Mouse (Mus musculus): Measurements from ENCODE around the gene Ces1g. TPM values are rescaled to one million over a fixed set of nuclear protein-coding genes. Genes with fewer than 3 reads are reported as not detected.

Gene Ces1g
- polyA plus RNA-seq, 1 experiment from 2014 or later = 0.05 TPM

GRCm38 (mm10) chr8:93279556-93279955, 57.6 kb downstream of the Ces1g start, which contains the start of gene Ces1f:
TSS of gene Ces1f (minus strand) at chr8:93279747.
- Histone ChIP-seq H3K4me3 (no peak within 1 kb of the TSS), H3K9me3 (no peaks in the 10 kb centered on the region), H3K36me3 (no peaks in the 10 kb centered on the region), H3K27me3 (replicated peaks) (no peaks in the 10 kb centered on the region), H3K27ac (replicated peaks) (no peak within 1 kb of the TSS), H3K4me1 (no peaks in the 10 kb centered on the region), H3K4me2 (no peak within 1 kb of the TSS), H3K9ac (no peak within 1 kb of the TSS)
- ATAC-seq (ENCODE audit: extremely low read depth, insufficient number of reproducible peaks, low FRiP score, low TSS enrichment) = no peak
- WGBS = 79% methylated on average over 1 of the region's 1 CpGs

GRCm38 (mm10) chr8:93278176-93278805, 58.8 kb downstream of the Ces1g start:
- 66% methylated on average over 4 of the region's 4 CpGs for WGBS
- no peaks in the 10 kb centered on the region for H3K36me3 ChIP-seq
- no peaks in the 10 kb centered on the region for H3K4me1 ChIP-seq
- ATAC-seq (ENCODE audit: extremely low read depth, insufficient number of reproducible peaks, low FRiP score, low TSS enrichment) = no peak
- no peak overlapping the region for H3K9ac ChIP-seq
- no peaks in the 10 kb centered on the region for H3K27me3 ChIP-seq (replicated peaks)
- H3K9me3 ChIP-seq = no peaks in the 10 kb centered on the region
- no peak overlapping the region for H3K27ac ChIP-seq (replicated peaks)
- no peak overlapping the region for H3K4me2 ChIP-seq
- H3K4me3 ChIP-seq = no peak overlapping the region

GRCm38 (mm10) chr8:93274609-93275008, 62.5 kb downstream of the Ces1g start:
- H3K4me1 ChIP-seq = no peaks in the 10 kb centered on the region
- H3K27me3 ChIP-seq (replicated peaks) = no peaks in the 10 kb centered on the region
- WGBS = 76% methylated on average over 4 of the region's 4 CpGs
- no peak overlapping the region for H3K9ac ChIP-seq
- no peak for ATAC-seq (ENCODE audit: extremely low read depth, insufficient number of reproducible peaks, low FRiP score, low TSS enrichment)
- H3K27ac ChIP-seq (replicated peaks) = no peak overlapping the region
- no peak overlapping the region for H3K4me2 ChIP-seq
- no peak overlapping the region for H3K4me3 ChIP-seq
- no peaks in the 10 kb centered on the region for H3K36me3 ChIP-seq
- H3K9me3 ChIP-seq = no peaks in the 10 kb centered on the region

- 78% methylated on average over 3 of the region's 3 CpGs for WGBS
These were observed 63.8 kb downstream of the Ces1g start for GRCm38 (mm10) chr8:93273321-93273720.

GRCm38 (mm10) chr8:93272686-93273085, 64.4 kb downstream of the Ces1g start:
- Histone ChIP-seq H3K27me3 (replicated peaks) (no peaks in the 10 kb centered on the region), H3K4me2 (no peak overlapping the region), H3K9ac (no peak overlapping the region), H3K9me3 (no peaks in the 10 kb centered on the region), H3K27ac (replicated peaks) (no peak overlapping the region), H3K36me3 (no peaks in the 10 kb centered on the region), H3K4me3 (no peak overlapping the region), H3K4me1 (no peaks in the 10 kb centered on the region)
- WGBS = 76% methylated on average over 4 of the region's 4 CpGs
- no peak for ATAC-seq (ENCODE audit: extremely low read depth, insufficient number of reproducible peaks, low FRiP score, low TSS enrichment)

More at GRCm38 (mm10) chr8:93273321-93273720, 63.8 kb downstream of the Ces1g start:
- H3K27me3 ChIP-seq (replicated peaks) = no peaks in the 10 kb centered on the region
- no peaks in the 10 kb centered on the region for H3K4me1 ChIP-seq
- no peak overlapping the region for H3K4me2 ChIP-seq
- no peaks in the 10 kb centered on the region for H3K36me3 ChIP-seq
- no peaks in the 10 kb centered on the region for H3K9me3 ChIP-seq
- H3K4me3 ChIP-seq = no peak overlapping the region
- no peak overlapping the region for H3K9ac ChIP-seq
- no peak for ATAC-seq (ENCODE audit: extremely low read depth, insufficient number of reproducible peaks, low FRiP score, low TSS enrichment)
- no peak overlapping the region for H3K27ac ChIP-seq (replicated peaks)

GRCm38 (mm10) chr8:93261436-93261835, 75.7 kb downstream of the Ces1g start:
- no peak overlapping the region for H3K9ac ChIP-seq
- H3K27me3 ChIP-seq (replicated peaks) = no peaks in the 10 kb centered on the region
- H3K4me3 ChIP-seq = no peak overlapping the region
- no peaks in the 10 kb centered on the region for H3K4me1 ChIP-seq
- no peak overlapping the region for H3K27ac ChIP-seq (replicated peaks)
- no peak overlapping the region for H3K4me2 ChIP-seq
- ATAC-seq (ENCODE audit: extremely low read depth, insufficient number of reproducible peaks, low FRiP score, low TSS enrichment) = no peak
- H3K9me3 ChIP-seq = no peaks in the 10 kb centered on the region
- WGBS = 62% methylated on average over 2 of the region's 2 CpGs
- H3K36me3 ChIP-seq = no peaks in the 10 kb centered on the region

- Histone ChIP-seq H3K4me1 (no peaks in the 10 kb centered on the region), H3K4me2 (no peak overlapping the region), H3K4me3 (no peak overlapping the region), H3K36me3 (no peaks in the 10 kb centered on the region), H3K9ac (no peak overlapping the region), H3K27ac (replicated peaks) (no peak overlapping the region), H3K9me3 (no peaks in the 10 kb centered on the region), H3K27me3 (replicated peaks) (no peaks in the 10 kb centered on the region)
- ATAC-seq (ENCODE audit: extremely low read depth, insufficient number of reproducible peaks, low FRiP score, low TSS enrichment) = no peak
- 85% methylated on average over 1 of the region's 1 CpGs for WGBS
These were observed 84.6 kb downstream of the Ces1g start for GRCm38 (mm10) chr8:93252400-93252925.

Other genes with a start within 250 kb of the Ces1g start
- not detected in 2 replicates for gene Ces1c, start 206.0 kb downstream of the Ces1g start, polyA plus RNA-seq (2015; fragmentation: Nextera tagmentation; extraction: Ambion mirVana)
- 0.78 and 1.6 TPM in 2 replicates for gene Ces1d, start 139.5 kb downstream of the Ces1g start, polyA plus RNA-seq (2015; fragmentation: Nextera tagmentation; extraction: Ambion mirVana)
- 0.24 TPM in 1 of 2 replicates, not detected in the other for gene Ces1e, start 107.7 kb downstream of the Ces1g start, polyA plus RNA-seq (2015; fragmentation: Nextera tagmentation; extraction: Ambion mirVana)
- 0.36 TPM in 1 of 2 replicates, not detected in the other for gene Ces1f, start 57.6 kb downstream of the Ces1g start, polyA plus RNA-seq (2015; fragmentation: Nextera tagmentation; extraction: Ambion mirVana)
- not detected in 2 replicates for gene Ces1h, start 42.4 kb upstream of the Ces1g start, polyA plus RNA-seq (2015; fragmentation: Nextera tagmentation; extraction: Ambion mirVana)
- 0.21 and 0.32 TPM in 2 replicates for gene Ces5a, start 198.5 kb upstream of the Ces1g start, polyA plus RNA-seq (2015; fragmentation: Nextera tagmentation; extraction: Ambion mirVana)